Mouse (Mus musculus) liver, adult 2 months (tissue): ENCODE data around the gene Prtn3. TPM values are rescaled to one million over a fixed set of nuclear protein-coding genes. Genes with fewer than 3 reads are reported as not detected.

Experiments used
- DNase-seq: peaks from one replicate; pipeline ENCODE4 v3.0.0-alpha.2; 2011; ENCODE audit warnings: low read depth, low spot score; ENCODE audit errors: extremely low read depth
- H3K27ac ChIP-seq: fragments of 200-500 bp; replicated peaks from 2 replicates; pipeline ENCODE4 v1.5.1; 2012; ENCODE audit warnings: low read depth, mild to moderate bottlenecking, control low read depth, inconsistent platforms, low read length; ENCODE audit not compliant: insufficient read depth
- H3K27me3 ChIP-seq: fragments of 200-500 bp; 2 replicates; pipeline ENCODE4 v1.6.1; 2012; ENCODE audit warnings: mild to moderate bottlenecking, moderate library complexity, low read length, inconsistent platforms; ENCODE audit not compliant: control insufficient read depth, insufficient read depth
- H3K36me3 ChIP-seq: fragments of 200-500 bp; 2 replicates; pipeline ENCODE4 v1.6.1; 2012; ENCODE audit warnings: low read length, inconsistent platforms; ENCODE audit not compliant: control insufficient read depth, insufficient read depth
- H3K4me1 ChIP-seq: fragments of 200-500 bp; 2 replicates; pipeline ENCODE4 v1.6.1; 2011; ENCODE audit warnings: low read length; ENCODE audit not compliant: control insufficient read depth, insufficient read depth
- H3K4me3 ChIP-seq: fragments of 200-500 bp; 2 replicates; pipeline ENCODE4 v1.5.1; 2011; ENCODE audit warnings: low read depth, mild to moderate bottlenecking, control low read depth, low read length, moderate library complexity; ENCODE audit not compliant: insufficient read depth
- H3K79me2 ChIP-seq: fragments of 200-500 bp; 2 replicates; pipeline ENCODE4 v1.6.1; 2012; ENCODE audit warnings: inconsistent platforms, mild to moderate bottlenecking, low read length, moderate library complexity; ENCODE audit not compliant: control insufficient read depth, insufficient read depth
- H3K9ac ChIP-seq: fragments of 200-500 bp; 2 replicates; pipeline ENCODE4 v1.6.1; 2012; ENCODE audit warnings: low read depth, mild to moderate bottlenecking, control low read depth, inconsistent platforms, low read length
- CTCF ChIP-seq: fragments of 200-500 bp; IDR thresholded peaks from 2 replicates; pipeline ENCODE4 v1.5.1; 2011; ENCODE audit warnings: low read depth, low read length, control low read depth
- POLR2A ChIP-seq: fragments of 200-500 bp; IDR thresholded peaks from 2 replicates; pipeline ENCODE4 v1.6.1; 2011; ENCODE audit warnings: low read length, control low read depth; ENCODE audit not compliant: insufficient read depth; ENCODE audit errors: extremely low read depth
- WGBS: fragments of 180-500 bp; shearing (Covaris S2); methylation state at CpG from one replicate; pipeline ENCODE4 v1.1.7; 2018; 5-methylcytosine and 5-hydroxymethylcytosine counted together
- polyA plus RNA-seq: library from polyadenylated mRNA; depleted of rRNA; stranded (reverse); fragments of >200 nt; gene quantifications from 2 replicates; pipeline ENCODE4 v1.2.3, GENCODE M21; 2012; rRNA removed
- total RNA-seq: library from RNA; depleted of rRNA; stranded (reverse); fragments of >200 nt; gene quantifications from 2 replicates; pipeline ENCODE4 v1.2.3, GENCODE M21; 2014; rRNA removed

Gene Prtn3
- total RNA-seq: 0.40 TPM in 1 of 2 replicates, not detected in the other
- polyA plus RNA-seq: 0.20 and 1.1 TPM in 2 replicates

DNA sequence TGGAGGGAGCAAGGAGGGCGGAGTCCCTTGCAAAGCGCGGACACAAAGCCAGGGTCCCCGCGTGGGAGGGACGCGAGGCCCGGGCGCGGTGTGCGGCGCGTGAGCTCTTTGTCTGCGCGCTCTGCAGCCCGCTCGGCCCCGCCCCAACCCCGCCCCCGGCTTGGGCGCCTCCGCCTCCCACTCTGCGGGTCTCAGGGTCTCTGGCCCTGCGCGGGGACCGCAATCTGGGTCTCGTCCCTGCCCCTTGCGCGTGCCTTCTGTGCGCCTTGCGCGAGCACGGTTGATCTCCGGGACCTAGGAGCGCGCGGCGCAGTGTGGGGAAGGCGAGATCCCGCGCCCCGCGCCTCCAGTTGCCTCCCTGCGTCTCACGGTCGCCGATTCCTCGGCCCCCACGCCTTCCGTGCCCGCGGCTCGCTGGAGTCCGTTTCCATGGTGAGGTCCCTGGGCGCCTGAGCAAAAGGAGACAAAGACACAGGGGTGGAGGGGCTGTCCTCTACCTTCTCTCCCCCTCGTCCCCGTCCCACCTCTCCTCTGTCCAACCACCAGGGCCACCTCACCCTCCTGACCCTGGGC lies at the start of gene Prtn3, which contains the start of gene Plppr3:
Prtn3 (plus strand) TSS at position 187 of the 573 bp plus-strand sequence.
Plppr3 (minus strand) TSS at position 345 of the 573 bp plus-strand sequence.
- 4% methylated on average over 52 of the region's 57 CpGs for WGBS
- Histone ChIP-seq H3K36me3 (no peaks in the 10 kb centered on the region), H3K9ac (peak within 1 kb of the TSS; percentile 38; the same call in 1 of the 2 replicates), H3K4me3 (peak within 1 kb of the TSS; percentile 55; the same call in 1 of the 2 replicates), H3K4me1 (peaks cover 4% of the 10 kb centered on the region), H3K79me2 (no peaks in the 10 kb centered on the region), H3K27me3 (peaks cover 4% of the 10 kb centered on the region; the same call in 1 of the 2 replicates), H3K27ac (no peak within 1 kb of the TSS)
- no peak for TF ChIP-seq CTCF
- TF ChIP-seq POLR2A: no peak
- no peak for DNase-seq

- H3K4me1 ChIP-seq: no peaks in the 10 kb centered on the region
- no peak overlapping the region for H3K9ac ChIP-seq
- no peaks in the 10 kb centered on the region for H3K27me3 ChIP-seq
- 89% methylated on average over 3 of the region's 3 CpGs for WGBS
- TF ChIP-seq CTCF (no peak), POLR2A (no peak)
- H3K79me2 ChIP-seq: no peaks in the 10 kb centered on the region
- H3K4me3 ChIP-seq: no peak overlapping the region
- H3K27ac ChIP-seq: no peak overlapping the region
- no peak for DNase-seq
- H3K36me3 ChIP-seq: no peaks in the 10 kb centered on the region
Observed at GRCm38 (mm10) chr10:79831583-79831982, 42.7 kb upstream of the Prtn3 start.

DNA sequence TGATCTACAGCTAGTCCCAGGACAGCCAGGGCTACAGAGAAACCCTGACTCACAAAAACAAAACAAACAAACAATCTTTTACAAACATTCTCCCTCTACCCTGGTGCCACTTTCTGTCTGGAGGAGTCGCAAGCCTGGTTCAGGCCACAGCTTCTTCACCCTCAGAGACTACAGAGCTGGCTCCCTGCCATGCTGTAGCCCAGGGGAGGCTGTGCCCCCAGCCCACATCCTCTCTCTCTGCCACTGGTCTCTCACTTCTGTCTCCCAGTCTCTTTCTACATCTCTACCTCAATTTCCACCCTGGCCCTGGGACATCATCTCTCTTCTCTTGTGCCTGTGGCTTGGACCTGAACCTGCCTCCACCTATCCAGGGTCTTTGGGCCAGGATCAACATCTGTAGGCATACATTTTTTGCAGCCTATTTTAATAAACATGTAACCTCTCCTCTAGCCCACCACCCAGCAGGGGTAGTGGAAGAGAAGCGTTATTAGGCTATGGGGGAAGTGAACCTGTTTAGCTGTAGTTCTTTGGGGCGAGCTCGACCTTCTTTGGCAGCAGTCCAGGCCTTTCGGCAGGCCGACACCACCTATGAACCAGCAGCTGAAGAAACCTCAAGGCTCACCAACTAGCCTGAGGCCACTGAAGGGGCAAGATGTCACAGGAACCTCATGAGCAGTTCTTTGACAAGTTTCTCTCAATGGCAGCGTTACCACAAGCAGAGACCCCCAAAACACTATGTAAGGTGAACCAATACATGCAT lies 42.1 kb upstream of the Prtn3 start:
- TF ChIP-seq CTCF (no peak), POLR2A (no peak)
- H3K79me2 ChIP-seq: no peaks in the 10 kb centered on the region
- no peaks in the 10 kb centered on the region for H3K27me3 ChIP-seq
- no peak overlapping the region for H3K27ac ChIP-seq
- no peak for DNase-seq
- WGBS: 66% methylated on average over 7 of the region's 7 CpGs
- no peaks in the 10 kb centered on the region for H3K36me3 ChIP-seq
- H3K4me1 ChIP-seq: no peaks in the 10 kb centered on the region
- H3K9ac ChIP-seq: no peak overlapping the region
- H3K4me3 ChIP-seq: no peak overlapping the region

DNA sequence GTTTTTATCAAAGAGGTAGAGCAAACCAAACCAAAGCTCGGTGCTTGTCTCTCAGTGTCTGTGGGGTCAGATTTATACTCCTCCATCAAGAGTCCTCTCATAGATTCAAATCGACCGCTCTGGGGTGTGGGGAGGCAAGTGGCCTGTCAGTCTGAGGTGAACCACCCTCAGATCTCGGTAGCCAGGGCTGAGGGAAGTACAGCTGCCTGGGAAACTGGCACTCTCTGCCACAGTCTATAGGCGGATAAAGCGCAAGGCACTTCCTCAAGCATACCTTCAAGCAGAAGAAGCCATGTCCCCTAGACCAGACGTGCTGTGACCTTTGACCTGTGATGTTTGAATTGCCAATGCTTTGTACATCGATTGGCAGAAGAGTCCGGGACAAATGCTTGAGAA lies 41.5 kb upstream of the Prtn3 start:
- no peaks in the 10 kb centered on the region for H3K36me3 ChIP-seq
- TF ChIP-seq POLR2A (no peak), CTCF (no peak)
- WGBS: 62% methylated on average over 9 of the region's 9 CpGs
- H3K4me3 ChIP-seq: no peak overlapping the region
- no peaks in the 10 kb centered on the region for H3K4me1 ChIP-seq
- H3K27ac ChIP-seq: no peak overlapping the region
- no peak overlapping the region for H3K9ac ChIP-seq
- DNase-seq: no peak
- no peaks in the 10 kb centered on the region for H3K27me3 ChIP-seq
- no peaks in the 10 kb centered on the region for H3K79me2 ChIP-seq

DNA sequence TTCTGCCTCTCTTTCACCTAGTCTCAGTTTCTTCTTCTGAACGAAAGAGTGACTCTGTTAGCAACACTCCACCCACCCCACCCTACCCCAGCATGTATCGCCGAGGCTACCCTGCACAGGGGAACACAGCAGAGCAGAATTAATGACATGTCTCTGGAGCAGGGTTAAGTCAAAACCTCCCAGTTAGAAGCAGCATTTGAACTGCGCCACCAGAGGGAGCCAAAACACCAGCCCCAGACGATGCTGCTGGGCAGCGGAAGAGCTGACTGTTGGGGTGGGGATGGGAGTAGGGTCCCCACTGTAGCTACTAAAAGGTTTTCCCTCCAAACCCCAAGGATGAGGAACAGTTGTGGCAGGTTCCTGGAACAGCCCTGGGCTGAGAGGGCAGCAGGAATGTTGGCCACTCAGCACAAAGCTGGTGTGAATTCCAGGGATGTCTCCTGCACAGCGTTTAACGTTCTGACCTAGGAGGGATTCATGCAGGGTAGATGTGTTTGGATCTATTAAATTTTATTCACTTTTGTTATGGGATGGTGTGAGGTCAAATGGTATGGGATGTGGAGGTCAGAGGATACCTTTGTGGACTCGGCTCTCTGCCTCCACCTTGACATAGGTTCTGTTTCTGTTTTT lies 39.4 kb upstream of the Prtn3 start:
- H3K36me3 ChIP-seq: no peaks in the 10 kb centered on the region
- H3K27me3 ChIP-seq: no peaks in the 10 kb centered on the region
- H3K9ac ChIP-seq: no peak overlapping the region
- no peak overlapping the region for H3K4me3 ChIP-seq
- no peaks in the 10 kb centered on the region for H3K79me2 ChIP-seq
- peak; percentile 42 for DNase-seq
- WGBS: 27% methylated on average over 9 of the region's 9 CpGs
- TF ChIP-seq POLR2A: no peak
- peak; percentile 95 for TF ChIP-seq CTCF
- H3K27ac ChIP-seq: no peak overlapping the region
- 0 out of 2 replicates have a peak, but pooled peaks cover 2% of the 10 kb centered on the region for H3K4me1 ChIP-seq
